Mouse (Mus musculus): ENCODE measurements around the gene Shpk.

The Shpk gene

DNA sequence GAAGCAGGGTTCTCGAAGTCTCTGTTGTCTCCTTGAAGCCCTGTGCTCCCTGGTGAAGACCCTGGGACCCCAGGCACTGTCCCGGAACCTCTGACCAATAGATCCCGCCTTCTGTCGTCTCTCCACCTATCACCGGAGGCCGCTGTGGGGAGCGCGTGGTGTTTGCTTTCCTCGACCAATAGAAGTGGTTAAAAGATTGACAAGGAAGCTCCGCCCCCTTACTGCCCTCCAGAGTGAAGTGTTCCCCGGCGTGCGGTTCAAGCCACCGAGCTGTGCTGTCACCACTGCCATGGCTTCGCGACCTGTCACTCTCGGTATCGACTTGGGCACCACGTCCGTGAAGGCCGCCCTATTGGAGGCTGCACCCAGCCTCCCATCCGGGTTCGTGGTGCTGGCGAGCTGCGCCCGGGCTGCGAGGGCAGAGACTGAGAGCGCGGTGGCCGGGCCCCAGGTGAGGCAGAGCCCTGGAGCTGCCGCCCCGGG lies at the start of gene Shpk:
Gene Shpk, plus strand, starts transcription at position 231 of the 483 bp plus-strand sequence.
- DNase-seq = peak; percentile 96

DNA sequence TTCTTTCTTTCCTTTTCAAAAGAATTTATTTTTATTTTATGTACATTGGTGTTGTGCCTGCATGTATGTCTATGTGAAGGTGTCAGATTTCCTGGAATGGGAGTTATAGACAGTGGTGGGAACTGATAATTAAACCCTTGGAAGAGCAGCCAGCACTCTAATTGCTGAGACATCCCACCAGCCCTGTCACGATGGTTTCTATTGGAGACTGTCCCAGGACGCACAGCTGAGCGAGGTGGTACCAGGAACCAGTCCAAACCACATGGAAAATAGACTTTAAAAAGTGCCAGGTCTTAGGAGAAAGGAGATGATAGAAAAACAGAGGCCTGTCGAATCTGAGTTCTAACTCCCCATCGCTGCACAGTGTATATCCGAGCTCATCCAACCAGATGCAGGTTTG lies 44.2 kb upstream of the Shpk start:
- no peak for DNase-seq

DNA sequence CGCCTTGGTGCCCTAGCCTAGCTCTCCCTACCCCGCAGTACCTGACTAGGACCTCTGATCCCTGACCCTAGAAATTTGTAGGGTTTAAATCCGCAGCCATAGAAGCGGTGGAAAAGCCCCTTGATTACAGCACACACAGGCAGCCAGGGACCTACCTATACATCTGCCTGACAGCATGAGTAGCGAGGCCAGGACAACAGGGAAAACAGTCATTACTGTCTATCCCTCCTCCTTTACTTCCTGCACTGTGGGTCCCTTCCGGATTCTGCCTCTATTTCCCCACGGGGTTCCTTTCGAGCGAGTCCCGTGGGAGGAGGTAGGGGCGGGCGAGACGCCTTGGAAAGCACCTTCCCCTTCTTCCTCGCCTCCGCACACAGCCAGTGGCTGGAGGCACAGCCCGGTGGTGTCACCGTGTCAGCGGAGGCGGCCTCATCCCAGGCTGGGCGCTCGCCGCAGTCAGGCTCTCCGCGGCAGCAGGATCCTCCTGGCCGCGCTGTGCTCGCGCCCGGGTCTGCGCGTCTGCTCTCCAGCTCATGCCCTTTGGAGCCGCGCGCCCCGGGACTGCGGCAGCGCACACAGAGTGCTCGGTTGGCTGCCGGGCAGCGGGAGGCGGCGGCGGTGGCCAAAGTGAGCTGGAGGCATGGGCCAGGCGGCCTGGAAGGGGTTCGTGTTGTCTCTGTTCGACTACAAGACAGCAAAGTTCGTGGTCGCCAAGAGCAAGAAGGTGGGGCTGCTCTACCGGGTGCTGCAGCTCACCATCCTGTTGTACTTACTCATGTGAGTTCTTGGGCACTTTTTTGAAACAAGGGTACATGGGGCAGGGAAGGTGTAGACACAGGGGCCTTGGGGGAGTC lies 39.1 kb upstream of the Shpk start, which contains the start of gene P2rx5:
Gene P2rx5, plus strand, starts transcription at position 465 of the 854 bp plus-strand sequence.
- DNase-seq = peak; percentile 74

DNA sequence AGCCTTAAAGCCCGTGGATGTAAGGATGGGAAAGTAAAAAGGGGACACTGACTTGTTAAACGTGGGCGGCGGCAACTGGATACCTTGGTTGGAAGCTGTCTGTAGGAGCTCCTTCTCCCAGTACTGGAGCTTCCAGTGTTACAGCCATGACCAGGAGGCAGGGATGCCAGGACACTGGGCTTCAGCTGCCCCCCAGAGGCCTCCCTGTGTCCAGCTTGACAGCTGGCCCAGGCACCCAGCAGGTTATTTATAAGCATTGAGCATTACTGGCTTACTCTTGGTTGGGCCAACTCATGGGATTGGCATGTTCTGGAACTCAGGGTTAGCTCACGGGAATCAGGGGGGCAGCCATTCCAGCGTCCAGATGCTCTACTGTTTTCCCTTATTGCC lies 38.5 kb upstream of the Shpk start:
- DNase-seq = peak; percentile 62

DNA sequence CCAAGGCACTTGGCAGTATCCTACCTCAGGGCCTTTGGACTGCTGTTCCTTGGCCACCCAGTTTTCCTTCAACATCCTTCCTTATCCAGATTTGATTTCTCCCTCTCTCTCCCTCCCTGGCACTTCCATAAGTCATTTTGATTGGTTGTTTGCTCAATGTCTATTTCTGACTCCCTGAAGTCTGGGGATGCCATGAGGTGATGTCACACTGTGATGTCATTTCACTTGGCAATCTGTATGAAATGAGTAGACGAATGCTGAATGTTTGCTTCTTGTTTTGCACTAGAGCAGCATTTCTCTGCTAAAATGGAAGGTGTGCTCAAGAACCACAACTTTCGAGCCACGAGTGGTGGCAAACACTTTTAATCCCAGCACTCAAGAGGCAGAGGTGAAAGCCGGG lies 37.6 kb upstream of the Shpk start:
- DNase-seq = no peak

DNA sequence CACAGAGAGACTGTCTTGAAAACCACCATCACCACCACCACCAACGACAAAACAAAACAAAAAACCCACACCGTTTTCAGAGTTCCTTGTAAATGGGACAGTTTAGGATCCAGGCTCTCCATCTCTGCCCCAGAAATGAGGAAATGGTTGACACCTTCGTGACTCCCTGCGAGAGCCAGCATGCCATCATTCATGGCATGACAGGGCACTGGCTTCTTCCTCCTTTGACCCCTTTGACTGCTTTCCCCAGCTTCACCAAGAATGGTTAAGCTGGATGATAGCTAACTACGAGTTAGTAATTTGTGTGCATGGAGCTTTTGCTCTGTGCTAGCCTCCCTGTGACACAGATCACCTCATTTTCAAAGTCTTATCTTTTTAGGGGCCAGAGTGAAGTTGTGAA lies 37.0 kb upstream of the Shpk start:
- no peak for DNase-seq

DNA sequence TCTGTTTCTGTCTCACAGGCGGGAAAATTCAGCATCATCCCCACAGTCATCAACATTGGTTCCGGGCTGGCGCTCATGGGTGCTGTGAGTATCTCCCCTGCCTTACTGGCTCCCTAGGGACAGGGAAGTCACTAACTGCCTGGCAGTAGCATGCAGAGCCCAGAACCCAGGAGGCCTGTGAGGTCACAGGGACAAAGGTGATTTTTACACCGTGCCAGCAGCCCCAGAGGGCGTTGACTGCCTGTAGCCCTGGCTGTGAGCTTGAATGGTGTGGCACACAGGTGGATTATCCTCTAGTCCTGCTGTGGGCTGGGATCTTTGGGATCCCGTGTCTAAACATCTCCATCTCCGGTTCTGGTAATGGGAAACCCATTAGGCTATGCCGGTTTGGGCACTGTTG lies 31.2 kb upstream of the Shpk start:
- DNase-seq = peak; percentile 61

DNA sequence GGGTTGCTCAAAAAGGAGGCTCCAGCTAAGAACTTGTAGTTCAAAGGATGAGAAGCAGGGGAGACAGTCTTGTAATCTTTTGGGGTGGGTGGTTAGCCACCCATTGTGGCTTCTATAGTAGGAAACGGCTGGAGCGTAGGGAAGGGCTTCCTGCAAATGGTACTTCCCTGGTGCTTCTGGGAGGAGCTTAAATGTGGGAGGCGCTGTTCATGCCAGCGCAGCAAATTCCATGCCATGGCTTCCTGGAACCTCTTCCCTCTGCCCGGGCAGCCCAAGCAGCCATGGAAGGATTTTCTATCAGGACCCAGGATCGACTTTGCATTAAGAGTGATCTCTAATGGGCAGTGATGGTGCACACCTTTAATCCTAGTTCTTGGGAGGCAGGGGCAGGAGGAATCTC lies 30.7 kb upstream of the Shpk start:
- peak; percentile 57 for DNase-seq

DNA sequence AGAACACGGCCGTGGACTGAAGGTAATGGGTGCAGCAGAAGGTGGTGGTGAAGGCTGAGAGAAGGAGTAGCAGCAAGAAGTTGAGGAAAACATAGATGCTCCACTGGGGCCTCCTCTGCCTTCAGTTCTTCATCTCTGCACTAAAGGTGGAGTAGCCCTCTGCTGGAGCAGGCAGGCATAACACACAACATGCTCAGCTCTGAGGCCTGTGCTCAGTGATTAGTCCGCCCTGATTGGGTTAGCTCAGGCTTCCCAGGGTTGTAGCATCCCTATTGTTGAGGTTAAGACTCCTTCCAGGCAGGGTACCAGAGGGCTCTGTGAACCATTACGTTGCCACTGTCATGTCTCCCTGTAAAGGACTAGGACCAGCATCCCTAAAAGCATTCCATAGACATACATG lies 30.0 kb upstream of the Shpk start:
- DNase-seq = peak; percentile 78

DNA sequence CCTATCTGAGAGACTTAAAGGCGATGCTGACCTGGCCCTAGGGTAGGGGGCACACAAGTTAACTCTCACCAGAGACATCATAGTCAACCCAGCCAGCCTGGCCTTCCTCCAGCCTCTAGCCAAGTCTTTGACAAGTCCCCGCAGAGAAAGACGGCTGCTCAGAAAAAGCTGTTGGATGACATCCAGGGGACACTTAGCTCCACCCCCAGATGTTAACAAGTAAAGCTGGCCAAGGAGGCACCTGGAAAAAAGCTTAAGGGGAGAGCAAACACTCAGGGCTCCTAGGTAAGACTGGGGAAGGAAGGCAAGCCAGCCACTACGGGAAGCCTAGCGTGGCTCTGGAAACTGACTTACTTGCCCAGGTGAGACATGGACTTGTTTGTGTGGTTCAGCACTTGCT lies 27.1 kb upstream of the Shpk start:
- peak; percentile 88 for DNase-seq

DNA sequence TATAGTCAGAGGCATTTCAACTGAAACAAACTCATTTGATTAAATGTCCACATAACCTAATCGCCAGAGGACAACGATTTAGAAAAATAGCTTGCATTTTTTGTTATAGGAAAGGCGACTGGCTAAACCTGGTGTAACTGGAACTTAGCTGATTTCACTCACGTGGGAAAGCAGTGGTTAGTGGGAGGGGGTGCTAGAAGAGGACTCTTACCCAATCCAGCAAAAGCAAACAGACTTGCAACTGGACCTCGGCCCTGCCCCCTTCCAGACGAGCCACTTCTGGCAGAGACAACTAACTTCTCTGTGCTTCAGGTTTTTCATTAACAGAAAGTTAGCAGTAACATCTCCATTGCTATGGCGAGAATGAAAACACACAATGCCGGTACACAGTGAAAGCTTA lies 23.6 kb upstream of the Shpk start:
- DNase-seq = peak; percentile 80

DNA sequence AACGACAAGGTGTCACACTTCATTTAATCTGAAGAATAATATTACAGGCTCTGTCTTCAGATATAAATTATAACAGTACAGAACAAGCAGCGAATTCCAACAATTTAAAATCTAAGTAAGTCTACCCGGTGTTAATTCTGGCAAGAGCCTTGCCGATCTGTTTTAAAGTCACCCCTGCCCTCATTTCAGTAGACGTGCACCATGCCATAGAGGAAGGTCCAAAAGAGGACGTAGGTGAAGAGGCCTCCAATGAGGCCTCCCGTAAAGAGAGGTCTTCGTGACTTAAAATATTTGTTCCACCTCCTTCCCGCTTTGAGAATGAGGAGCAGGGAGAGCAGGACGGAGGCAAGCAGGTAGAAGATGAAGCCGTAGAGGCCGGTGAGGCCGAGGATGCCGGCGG lies 23.1 kb upstream of the Shpk start:
- no peak for DNase-seq

DNA sequence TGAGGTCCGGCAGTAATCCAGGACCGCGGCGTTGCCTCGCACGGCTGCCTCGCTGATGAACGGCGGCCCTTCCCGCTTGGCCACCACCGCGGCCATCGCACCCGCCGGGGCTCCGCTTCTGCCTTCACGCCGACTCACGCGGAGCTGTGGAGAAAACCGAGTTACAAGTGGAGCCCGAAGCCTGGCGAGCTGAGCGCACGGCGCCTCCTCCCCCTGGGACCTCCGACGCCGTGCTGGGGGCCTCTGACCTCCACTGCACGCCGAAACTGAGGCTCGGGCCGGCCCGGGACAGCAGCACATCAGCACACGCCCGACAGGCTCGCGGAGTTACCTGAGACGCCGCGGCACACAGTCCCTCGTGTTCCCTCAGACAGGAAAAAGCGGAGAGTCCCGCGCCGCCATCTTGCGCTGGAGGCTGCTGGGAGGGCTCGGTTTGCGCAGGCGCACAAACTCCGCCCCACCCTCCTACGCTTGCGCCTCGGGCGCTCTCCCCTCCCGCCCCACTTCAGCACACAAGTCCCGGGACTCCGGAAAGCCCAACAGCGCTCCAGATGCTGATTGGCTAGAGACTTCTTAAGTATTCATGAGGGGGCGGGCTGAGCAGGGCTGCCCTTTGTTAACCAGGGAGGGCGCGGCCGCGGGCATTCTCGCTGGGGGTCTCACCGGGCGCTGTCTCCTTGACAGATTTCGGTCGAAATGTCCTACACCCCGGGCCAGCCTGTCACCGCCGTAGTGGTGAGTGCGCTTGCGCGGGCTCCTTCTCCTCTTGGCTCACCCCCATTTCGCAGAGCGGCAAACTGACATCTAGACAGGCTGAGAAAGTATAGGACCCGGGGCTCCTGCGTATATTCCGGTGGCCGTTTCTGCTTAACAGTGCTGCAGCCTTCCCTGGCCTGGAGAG lies 22.4 kb upstream of the Shpk start, which contains the start of the genes Emc6 and Tax1bp3:
Gene Emc6, minus strand, starts transcription at position 430 of the 901 bp plus-strand sequence.
Gene Tax1bp3, plus strand, starts transcription at position 476 of the 901 bp plus-strand sequence.
- DNase-seq = peak; percentile 94

DNA sequence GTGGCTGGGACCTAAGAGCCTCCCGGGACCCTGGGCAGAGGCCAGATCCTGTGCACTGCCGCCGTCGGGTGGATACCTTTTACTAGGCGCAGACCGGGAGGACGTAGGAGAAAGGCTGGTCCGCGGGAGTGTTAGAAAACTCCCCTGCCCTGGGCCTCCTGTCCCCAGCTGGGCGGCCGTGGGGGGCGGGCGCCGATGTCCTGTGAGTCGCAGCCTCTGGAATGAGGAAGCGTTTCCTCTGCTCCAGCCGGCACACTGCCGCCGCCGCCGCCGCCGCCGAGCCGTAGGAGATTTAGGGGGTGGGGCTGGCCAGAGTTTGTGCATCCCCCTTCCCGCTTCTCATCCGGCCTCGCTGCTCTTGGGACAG lies 21.8 kb upstream of the Shpk start:
- peak; percentile 83 for DNase-seq

DNA sequence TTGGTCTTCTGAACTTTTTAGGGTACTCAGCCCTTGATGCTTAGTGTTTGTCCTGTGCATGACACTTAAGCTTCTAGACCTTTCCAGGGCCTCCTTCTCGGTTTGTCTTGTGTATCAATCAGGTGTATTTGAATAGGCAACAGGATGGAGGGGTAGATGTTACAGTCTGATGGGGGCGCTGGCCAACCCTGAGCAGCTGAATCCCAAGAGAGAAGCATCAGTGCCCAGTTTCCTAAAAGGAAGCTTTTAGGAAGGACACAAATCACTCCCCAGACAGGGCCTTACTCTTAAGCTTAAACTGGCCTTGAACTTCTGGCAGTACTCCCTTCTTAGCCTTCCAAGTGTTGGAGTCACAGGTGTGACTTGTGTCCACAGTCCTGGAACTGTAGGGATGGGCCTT lies 21.4 kb upstream of the Shpk start:
- DNase-seq = no peak

DNA sequence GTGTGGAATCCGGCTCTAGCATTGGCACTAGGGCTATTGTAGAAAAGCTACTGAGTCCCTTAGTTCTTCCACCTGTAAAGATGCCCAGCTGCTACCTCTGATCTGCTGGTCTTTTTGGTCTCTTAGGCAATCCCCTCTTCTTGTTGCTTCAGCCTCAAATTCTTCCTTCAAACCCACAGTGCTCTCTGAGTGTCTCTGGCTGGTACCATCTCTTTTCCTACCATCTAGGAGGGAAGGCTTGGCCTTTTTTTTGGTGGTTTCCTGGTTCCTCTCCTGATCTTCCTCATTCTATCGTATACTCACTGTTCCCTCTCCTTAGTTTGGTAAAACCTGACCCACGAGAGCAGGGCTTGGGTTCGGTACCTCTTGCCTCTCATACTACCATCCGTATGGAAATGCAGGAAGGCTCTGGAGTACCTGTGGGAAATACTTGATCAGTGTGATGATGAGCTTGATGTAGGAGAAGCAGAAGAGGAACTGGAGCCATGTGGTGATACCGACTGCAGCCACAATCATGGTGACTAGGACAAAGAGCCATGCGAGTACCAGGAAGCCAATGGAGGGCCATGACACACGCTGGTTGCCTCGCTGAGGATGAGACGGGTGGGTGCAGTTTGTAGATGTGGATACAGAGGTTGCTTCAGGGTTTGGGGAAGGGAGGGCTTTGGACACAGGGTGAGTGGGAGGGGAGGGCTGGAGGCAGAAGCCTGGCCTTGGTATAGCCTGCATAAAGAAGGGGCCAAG lies 13.2 kb upstream of the Shpk start:
- no peak for DNase-seq

DNA sequence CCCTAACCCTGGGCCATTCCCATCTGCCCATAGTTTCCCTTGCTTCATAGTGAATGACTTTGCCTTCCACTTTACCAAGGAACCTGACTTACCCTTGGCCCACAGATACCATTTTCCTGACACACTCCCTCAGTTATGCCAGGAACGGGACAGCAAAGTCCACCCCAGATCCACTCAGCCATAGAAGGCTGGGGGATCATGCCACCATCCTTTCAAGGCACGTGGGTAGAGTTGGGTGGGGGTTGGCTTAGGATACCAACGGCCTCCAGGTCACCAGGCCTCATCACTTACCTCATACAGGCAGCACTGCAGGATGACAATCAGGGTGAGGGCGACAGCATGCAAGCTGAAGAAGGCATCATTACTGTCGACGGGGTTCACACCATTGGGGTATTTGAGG lies 12.0 kb upstream of the Shpk start:
- DNase-seq = peak; percentile 34

DNA sequence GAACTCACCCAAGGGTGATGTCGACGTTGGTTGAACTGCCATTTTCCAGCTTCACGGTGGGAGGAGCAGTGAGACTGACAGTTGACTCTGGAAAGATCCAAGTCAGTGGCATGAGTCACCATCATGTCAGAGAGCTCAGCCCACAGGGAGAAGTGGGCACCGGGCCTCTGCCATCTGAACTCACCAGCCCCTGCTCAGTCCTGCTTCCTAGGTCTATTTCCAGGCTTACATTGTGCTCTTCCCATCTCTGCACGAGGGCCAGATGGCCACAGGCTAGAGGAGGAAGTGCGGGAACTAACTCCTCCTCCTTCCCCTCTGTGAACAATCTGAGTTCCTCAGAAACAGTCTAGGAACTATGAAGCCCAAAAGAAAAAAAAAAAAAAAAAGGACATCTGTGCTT lies 6.2 kb upstream of the Shpk start:
- DNase-seq = no peak

DNA sequence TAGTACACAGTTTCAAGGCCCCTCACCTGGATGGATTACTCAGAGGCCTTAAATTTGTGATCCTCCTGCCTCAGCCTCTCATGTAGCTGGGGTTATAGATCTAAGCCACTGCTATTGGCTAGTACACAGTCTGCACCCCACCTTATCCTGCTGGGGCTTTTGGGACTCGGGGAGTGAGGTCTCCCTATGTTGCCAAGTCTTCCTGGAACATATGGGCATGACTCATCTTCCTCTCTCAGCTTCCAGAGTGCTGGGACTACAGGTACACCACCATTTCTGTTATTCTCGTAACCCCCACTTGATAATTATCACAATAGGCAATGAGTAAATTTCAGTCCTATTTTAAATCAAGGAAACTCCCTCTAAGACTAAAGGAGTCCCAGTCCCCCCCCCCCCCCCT lies 4.8 kb upstream of the Shpk start:
- DNase-seq = no peak

DNA sequence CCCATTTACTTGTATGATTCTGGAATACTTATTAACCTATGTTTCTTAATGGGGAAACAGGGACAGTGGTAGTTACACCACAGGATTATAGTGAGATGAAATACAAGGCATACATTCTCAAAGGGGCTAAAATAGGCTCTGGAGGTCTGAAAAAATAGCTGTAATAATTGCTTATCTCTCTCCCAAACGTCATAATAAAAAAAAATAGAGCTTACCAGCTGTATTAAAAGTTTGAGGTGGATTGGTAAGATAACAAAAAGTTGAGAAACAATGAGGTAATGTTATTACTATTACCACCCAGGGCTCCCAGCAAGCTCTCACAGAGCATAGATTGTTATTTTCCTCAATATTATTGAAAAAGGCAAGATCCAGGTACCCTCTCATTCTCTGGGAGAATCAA lies 1.1 kb upstream of the Shpk start:
- DNase-seq = no peak

DNA sequence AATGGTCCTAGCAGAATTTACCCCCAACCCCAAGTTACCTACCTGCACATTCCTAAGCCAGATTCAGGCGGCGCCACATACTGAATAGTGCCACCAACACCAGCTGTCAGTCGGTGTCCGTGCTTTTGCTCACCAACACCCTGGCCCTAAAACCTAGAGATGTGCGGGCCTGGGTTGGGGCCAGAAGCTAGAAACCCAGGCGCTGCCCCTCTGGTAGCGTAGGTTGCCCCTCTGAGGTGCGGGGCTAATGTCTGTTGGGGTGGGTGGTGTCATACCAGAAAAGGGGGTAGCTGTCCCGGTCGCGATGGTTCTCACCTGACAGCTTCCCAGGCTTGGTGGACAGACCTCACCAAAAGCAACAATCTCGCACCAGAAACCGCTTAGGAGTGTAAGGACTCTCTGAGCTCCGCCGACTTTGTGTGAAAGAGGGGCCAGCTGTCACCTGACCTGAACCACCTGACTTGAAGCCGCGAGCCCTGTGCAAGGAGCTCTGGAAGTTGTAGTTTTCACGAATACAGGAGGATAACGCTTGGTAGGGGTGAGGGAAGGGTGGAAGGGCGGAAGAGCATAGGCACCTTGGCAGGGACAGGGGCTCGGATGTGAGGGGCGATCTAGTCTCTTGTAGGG lies 544 bp upstream of the Shpk start, which contains the start of gene Ctns:
Gene Ctns, minus strand, starts transcription at position 440 of the 627 bp plus-strand sequence.
- DNase-seq = no peak

DNA sequence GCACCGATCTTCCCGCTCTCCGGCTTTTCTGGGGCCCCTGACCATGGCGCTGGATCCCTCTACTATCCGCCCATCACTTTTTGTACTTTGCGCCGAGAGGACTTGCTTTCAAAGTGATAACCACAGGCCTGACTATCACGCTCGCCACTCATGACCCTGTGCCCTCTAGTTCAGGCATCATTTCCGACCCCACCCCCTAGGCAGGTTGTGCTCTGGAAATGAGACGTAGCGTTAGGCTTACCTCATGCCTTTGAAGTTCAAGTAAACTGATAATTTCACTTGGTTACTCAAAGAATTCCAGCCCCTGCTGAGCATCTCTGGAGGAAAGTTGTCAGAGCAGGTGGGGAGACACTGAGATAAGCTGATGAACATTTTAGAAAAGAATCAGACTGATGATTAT lies 619 bp downstream of the Shpk start:
- DNase-seq = peak; percentile 36

Measured in kidney, adult 18-20 months (tissue).